Mouse (Mus musculus) spleen, embryonic (tissue): ENCODE data around the gene Tpm4.

Experiments
- CTCF ChIA-PET: fragments of 350-600 bp; sonication (Branson Sonifier 250); formaldehyde crosslinking; loops from one replicate; lab custom pipeline; 2022; lab: Charles Lee

The Tpm4 gene

GRCm38 (mm10) chr8:72187793-72188331 is 53.1 kb downstream of the Tpm4 start:
- CTCF ChIA-PET: interaction anchor here (0.6 kb wide), 1 partner anchor 618 kb away, joined by 4 read pairs; no protein-coding TSS in a partner anchor

DNA sequence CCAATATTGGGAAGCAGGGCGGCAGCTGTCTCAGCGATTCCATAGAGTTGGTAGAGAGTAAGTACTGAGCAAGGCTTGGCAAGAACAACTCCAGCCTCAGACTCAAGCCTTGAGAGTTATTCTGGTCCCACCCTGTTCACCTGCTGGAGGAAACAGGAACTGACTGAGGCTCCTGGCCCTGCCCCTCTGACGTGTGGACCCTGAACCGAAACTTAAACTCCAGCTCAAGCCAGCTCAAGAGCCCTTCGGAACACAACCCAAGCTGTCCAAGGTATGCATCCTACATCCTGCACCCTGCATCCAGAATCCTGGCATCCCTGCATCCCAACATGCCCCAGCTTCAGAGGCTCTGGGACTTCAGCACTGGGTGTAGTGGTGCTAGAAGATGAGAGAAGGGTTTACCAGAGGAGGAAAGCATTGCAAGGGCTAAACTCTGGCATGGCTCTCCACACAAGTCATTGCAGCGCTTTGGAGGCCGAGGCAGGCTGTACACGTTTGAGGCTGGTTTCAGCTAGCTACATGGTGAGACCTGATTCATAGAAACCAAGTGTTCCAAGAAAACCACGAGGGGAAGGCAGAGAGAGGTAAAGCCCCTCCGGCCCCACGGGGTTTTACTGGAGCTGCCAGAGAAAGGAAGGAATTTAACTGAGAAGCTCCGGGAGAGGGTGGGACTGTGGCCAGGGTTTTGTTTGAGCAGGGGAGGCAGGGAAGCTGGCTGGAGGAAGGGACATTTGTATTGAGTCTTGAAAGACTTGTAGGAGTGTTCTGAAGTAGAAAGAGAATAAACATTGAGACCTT is 54.8 kb downstream of the Tpm4 start, which contains the start of gene Hsh2d:
Hsh2d (plus strand) TSS at position 222 of the 798 bp plus-strand sequence.
- CTCF ChIA-PET: interaction anchor here (0.7 to 1.2 kb wide), 2 partner anchors 17 to 23 kb away, joined by 4 read pairs; no protein-coding TSS in a partner anchor

GRCm38 (mm10) chr8:72190215-72190539 is 55.4 kb downstream of the Tpm4 start:
- CTCF ChIA-PET: no interaction called here

- CTCF ChIA-PET: interaction anchor here (0.6 kb wide), 1 partner anchor 197 kb away, joined by 3 read pairs; no protein-coding TSS in a partner anchor
These were observed 57.3 kb downstream of the Tpm4 start for GRCm38 (mm10) chr8:72192065-72192464.

GRCm38 (mm10) chr8:72197997-72198396 is 63.2 kb downstream of the Tpm4 start:
- CTCF ChIA-PET: no interaction called here
